Mouse (Mus musculus) central nervous system, embryonic 14 days (tissue): ENCODE measurements around the gene Rabl2. TPM values are rescaled to one million over a fixed set of nuclear protein-coding genes. Genes with fewer than 3 reads are reported as not detected.

Experiments used
- polyA plus RNA-seq: library from polyadenylated mRNA; depleted of rRNA; stranded (reverse); fragments of >200 nt; gene quantifications from 2 replicates; pipeline ENCODE4 v1.2.3, GENCODE M21; 2012; rRNA removed

Rabl2 gene
- polyA plus RNA-seq, result 99.4 and 109 TPM in 2 replicates

DNA sequence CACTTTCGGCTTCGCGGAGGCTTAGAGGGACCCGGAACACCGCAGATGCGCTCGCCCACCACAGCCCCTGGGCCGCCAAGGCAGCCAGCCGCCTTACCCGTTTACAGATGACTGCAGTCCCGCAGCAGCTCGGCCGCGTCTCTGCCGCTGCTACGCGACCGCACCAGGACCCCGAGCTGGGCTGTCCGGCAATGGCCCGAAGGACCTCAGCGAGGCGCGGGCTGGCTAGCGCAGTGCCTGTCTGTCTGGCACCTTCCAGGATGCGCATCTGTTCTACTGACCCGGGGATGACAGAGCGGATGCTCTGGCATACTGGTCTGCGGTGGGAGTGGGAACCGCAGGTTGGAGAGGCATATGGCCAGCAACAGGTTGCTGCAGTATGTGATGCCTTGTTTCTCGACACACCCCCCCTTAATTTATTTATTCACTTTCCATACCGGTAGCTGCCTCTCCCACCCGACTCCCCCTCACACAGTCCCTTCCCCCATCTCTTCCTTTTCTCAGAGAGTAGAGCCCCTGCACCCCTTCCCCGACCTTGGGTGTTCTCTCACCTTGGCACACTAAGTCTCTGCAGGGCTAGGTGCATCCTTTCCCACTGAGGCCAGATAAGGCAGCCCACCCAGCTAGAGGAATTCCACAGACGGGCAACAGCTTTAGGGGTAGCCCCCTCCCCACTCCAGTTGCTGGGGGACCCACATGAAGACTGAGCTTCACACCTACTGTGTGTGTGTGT lies at the start of gene Rabl2:
Rabl2 (minus strand) TSS at position 201 of the 733 bp plus-strand sequence.

GRCm38 (mm10) chr15:89568114-89568513 lies 23.6 kb downstream of the Rabl2 start, which contains the start of gene Acr:
TSS of gene Acr (plus strand) at chr15:89568326.

Other genes starting within 250 kb of the Rabl2 start
- 28.3 and 34.0 TPM in 2 replicates for gene Lmf2, start 236.3 kb downstream of the Rabl2 start, polyA plus RNA-seq
- 118 and 120 TPM in 2 replicates for gene Ncaph2, start 236.2 kb downstream of the Rabl2 start, polyA plus RNA-seq
- 26.9 and 27.1 TPM in 2 replicates for gene Sco2, start 218.1 kb downstream of the Rabl2 start, polyA plus RNA-seq
- gene Tymp, start 214.9 kb downstream of the Rabl2 start, polyA plus RNA-seq, result 2.6 and 2.8 TPM in 2 replicates
- 3.2 and 3.6 TPM in 2 replicates for gene Odf3b, start 212.6 kb downstream of the Rabl2 start, polyA plus RNA-seq
- gene Klhdc7b, start 207.0 kb downstream of the Rabl2 start, polyA plus RNA-seq, result 0.01 TPM in 1 of 2 replicates, not detected in the other
- not detected in 2 replicates for gene Syce3, start 181.4 kb downstream of the Rabl2 start, polyA plus RNA-seq
- gene Cpt1b, start 166.1 kb downstream of the Rabl2 start, polyA plus RNA-seq, result 7.6 and 8.0 TPM in 2 replicates
- gene C730034F03Rik, start 162.3 kb downstream of the Rabl2 start, polyA plus RNA-seq, result 3.0 and 3.3 TPM in 2 replicates
- gene Gm44502, start 162.2 kb downstream of the Rabl2 start, polyA plus RNA-seq, result 0.28 and 0.29 TPM in 2 replicates
- 86.7 and 102 TPM in 2 replicates for gene Chkb, start 162.0 kb downstream of the Rabl2 start, polyA plus RNA-seq
- 68.3 and 76.1 TPM in 2 replicates for gene Mapk8ip2, start 138.0 kb downstream of the Rabl2 start, polyA plus RNA-seq
- 22.9 and 28.1 TPM in 2 replicates for gene Arsa, start 114.5 kb downstream of the Rabl2 start, polyA plus RNA-seq
- 25.9 and 30.0 TPM in 2 replicates for gene Shank3, start 92.3 kb downstream of the Rabl2 start, polyA plus RNA-seq
- 7.3 and 8.0 TPM in 2 replicates for gene Acr, start 23.6 kb downstream of the Rabl2 start, polyA plus RNA-seq
- 0.47 and 0.59 TPM in 2 replicates for gene Syt10, start 249.9 kb upstream of the Rabl2 start, polyA plus RNA-seq